Mouse (Mus musculus) mature B cell (primary cell): ENCODE results near the gene Aco2.

Experiments used
- in situ Hi-C: fragments of 300-500 bp; cut with MboI; formaldehyde crosslinking; loops from 2 replicates; pipeline ENCODE4 v1.14.3; 2019

The Aco2 gene

DNA sequence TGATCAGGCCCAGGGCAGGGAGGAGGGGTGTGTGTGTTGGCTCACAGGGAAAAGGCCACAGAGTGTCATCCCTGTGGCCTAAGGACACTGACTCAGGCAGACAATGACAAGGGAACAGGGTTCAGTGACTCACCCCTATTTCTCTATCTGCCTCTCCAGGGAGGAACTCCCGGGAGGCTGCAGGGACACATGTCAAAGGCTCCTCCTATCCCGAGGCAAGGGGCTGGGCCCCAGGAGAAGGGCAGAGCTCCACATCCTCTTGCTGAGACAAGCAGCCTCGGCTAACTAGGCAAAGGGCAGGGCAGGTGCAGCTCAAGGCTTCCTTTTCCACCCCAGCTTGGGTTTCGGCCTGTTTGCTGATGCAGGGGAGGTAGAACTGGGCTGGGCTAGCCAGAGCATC lies 26.4 kb upstream of the Aco2 start:
- in situ Hi-C loops: no loop called here

DNA sequence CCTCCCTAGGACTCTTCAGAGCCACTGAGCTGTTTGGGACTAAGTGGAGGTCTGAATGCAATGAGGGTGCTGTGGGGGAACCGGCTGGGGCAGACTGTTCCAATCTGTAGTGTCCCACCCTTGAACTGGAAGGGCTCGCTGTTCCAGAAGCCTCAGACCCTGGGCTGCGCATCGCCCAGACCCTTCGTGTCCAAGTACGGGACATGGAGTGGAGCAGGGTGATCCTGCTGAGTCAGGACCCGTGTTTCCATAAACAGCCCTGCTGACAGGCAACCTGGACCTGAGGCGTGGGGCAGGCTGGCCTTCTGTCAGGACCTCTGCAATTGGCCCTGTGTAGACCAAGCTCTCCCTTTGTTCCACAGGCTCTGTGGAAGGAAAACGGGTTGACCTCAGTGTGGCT lies 25.4 kb upstream of the Aco2 start:
- in situ Hi-C loops: no loop called here

DNA sequence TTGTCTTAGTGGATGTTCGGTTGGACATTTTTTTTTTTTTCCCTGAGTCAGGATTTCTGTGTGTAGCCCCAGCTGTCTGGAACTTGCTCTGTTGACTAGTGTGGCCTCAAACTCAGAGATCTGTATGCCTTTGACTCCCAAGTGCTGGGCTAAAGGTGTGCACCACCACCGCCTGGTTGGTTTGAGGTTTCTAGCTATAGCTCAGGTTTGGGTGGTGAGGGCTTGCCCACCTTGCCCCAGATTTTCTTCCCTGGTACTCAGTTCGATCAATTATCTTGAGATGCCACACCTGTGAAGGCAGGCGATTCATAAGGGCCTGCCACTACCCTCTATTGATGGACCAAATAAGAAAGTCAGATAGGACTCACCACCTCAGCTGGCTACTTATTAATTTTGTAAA lies 24.9 kb upstream of the Aco2 start:
- in situ Hi-C loops: no loop called here

DNA sequence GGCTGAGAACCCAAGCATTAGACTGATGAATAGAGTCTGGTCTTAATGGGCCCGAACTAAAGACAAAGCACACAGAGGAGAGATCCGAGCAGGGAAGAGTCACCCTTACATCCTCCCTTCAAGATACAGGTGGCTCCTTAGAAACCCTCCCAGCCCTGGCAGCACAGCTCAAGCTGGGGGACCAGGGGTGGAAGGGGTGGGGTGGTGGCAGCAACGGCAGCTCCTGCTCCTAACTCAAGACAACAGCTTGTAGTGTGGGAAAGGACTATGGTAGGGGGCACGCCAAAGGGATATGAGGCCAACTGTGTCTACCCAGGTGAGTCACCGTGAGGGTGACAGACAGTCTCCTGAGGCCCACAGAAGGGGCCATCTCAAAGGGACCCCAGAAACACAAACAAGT lies 24.2 kb upstream of the Aco2 start:
- in situ Hi-C loops: no loop called here

DNA sequence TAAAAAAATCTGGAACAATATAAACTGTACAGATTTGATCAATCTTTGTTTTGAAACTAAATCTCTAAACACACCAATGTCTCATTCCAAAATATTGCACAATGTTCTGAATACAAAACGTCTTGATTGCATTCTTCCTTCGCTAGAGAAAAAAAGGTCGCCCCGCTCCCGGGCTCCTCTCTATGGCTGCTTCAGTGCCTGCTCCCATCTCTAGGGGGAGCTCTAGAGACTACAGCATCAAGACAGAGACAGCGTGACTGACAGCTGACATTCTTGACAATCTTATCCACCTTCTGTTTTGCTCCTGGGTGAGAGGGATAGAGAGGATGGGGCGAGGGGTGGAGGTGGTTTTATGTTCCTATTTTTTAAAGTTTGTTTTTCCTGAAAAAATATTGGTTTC lies 23.8 kb upstream of the Aco2 start:
- in situ Hi-C loops: no loop called here

DNA sequence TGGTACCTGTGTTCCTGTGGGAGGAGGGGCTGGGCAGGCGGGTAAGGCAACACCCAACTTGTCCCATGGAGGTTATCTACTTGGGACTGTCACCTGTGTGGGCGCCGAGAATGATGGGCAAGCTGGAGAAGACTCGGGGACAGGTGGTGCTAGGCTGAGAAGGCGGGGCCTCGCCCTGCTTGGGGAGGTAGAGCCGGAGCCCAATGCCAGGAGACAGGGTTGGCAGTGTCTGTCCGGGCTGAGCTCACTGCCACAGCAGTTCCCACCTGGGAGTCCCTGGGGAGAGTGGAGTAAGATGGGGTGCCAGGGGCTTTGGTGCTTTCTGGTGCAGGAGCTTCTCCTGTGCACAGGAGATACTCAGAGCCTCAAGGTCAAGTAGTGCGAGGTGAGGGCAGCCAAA lies 23.0 kb upstream of the Aco2 start:
- in situ Hi-C loops: no loop called here

DNA sequence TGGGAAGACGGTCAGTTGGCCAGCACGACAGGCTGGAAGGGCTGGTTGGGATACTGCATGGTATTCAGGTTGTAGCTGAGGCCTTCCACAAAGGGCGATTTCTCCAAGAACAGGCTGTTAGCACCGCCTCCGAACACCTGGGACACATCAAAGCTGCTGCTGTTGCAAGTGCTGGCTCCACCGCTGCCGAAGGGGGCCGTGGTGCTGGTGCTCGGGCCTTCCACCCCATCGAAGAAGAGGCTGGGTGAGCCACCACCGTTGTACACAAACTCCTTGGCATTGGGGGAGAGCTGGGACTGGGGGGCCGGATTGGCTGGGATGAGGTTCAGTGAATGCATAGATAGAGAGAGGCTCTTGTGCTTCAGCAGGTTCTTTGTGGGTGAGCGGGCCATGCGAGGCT lies 21.4 kb upstream of the Aco2 start:
- in situ Hi-C loops: no loop called here

DNA sequence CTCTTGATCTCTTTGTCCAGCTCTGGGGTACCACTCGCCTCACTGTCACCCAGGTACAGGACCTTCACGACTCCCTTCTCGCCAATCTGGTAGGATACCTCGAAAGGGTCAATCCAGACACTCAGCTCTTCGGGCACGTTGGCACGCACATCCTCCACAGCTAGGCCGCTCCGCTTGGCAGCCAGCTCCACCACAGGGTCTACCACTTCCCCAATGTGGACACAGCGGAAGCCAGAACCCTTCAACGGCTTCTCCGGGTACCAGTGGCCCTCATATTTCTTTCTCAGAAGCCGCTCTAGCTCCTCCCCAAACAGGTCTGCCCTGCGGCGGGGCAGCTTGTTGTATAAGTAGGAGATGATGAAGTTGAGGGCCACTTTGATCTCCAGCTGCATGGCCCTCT lies 20.7 kb upstream of the Aco2 start:
- in situ Hi-C loops: no loop called here

DNA sequence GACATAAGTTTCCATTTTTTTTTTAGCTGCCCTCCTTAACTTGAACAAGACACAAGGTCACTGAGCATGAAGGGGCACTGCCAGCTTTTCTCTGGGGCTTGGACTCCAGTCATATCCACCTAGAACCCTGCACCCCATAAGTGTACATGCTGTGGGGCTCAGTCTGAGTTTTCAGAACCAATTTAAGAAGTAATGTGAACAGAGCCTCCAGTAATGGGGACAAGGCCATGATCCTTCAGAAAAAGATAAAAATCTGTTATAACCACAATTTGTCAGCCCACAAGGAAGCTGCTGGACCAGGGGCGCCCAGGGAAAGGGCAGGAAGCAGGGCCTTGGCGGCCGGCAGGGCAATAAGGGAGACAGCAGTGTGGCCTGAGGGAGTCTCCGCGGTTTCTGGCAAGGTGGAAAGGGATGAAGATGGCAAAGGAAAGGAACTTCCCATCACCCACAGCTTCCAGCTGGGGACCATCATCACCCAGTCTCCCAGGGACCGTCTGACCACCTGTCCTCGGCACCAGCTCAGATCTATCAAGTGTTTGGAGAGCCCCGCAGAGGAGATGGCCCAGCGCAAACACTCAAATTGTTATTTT lies 19.6 kb upstream of the Aco2 start:
- in situ Hi-C loops: no loop called here

DNA sequence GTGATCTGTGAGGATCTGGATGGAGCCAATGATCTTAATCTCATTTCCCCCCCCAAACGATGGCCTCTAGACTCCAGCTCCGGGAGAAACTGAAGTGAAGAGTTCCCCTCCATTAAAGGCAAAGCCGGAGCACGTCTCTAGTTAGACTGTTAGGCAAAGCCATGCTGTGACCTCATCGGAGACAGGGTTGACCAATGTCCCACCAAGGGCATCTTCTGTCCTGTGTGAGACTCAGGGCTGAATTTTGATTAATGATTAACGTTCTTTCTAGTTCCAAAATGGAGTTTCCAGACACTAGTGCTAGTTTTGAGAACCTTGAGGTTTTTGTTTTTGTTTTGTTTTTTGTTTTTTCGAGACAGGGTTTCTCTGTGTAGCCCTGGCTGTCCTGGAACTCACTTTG lies 19.0 kb upstream of the Aco2 start:
- in situ Hi-C loops: no loop called here

DNA sequence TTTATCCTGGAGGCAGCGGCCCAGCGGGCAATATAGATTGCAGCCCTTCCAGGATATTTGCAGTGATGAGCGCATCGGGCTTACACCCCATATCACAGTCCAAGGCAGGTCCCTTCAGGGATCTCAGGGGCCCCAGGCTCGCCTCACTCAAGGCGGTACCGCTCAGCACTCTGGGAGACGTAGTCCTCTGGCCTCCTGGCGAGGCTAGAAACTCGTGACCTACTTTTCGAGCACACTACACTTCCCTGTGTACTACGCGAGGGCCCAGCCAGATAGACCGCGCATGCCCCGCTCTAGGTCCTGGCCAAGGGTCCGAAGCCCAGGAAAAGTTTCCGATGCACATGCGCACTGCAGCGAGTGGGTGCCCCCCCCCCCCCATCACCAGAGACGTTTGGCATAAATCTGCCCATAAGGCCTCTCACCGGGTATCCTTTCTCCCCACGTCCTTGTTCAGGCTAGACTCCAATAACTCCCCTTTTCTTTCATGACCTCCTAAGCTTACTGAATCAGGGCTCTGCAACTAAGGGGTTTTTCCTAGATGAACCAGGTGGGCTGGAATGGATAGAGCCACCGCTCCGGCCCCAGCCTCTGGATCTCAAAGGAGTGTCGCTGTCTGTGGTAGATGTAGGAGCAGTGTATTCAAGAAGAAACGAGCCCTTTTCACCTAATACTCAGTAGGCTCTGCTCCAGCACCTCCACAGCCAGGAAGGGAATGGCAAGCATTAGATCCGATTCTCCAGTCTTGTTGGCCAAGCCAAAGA lies 15.9 kb upstream of the Aco2 start:
- in situ Hi-C loops: no loop called here

DNA sequence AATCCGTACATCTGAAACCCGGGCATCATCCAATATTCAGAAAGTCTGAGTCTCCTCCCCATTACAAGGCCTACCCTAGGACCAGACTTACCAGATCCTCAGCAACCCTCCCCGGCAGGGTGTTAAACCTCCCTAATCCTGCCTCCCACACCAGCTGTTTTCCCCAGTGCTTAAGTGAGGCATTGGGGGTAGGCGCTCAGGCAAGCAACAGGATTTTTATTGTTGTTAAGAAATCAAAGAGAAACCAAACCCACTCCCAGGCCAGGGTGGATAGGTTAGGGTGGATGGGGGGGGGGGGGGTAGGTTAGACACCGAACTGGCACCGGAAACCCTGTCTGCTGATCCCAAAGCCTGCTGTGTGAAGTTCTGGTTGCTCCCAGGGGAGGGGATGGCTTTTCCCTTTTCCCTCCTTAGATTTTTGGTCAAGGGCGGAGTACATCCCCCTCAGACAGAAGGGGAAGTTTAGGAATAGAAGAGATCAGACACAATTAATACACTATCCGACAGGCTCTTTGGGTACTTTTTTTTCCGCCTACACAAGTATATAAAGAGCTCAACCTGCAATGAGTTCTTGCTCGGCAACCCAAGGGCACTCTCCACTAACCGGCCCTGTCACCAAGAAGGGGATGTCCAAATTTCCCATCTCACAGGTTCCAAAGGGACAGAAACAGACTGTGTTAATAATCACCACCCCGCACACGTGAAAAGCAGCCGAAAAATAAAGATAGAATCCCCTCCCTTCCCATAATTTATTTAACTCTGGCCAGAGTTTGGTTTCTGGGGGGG lies 15.0 kb upstream of the Aco2 start:
- in situ Hi-C loops: no loop called here

DNA sequence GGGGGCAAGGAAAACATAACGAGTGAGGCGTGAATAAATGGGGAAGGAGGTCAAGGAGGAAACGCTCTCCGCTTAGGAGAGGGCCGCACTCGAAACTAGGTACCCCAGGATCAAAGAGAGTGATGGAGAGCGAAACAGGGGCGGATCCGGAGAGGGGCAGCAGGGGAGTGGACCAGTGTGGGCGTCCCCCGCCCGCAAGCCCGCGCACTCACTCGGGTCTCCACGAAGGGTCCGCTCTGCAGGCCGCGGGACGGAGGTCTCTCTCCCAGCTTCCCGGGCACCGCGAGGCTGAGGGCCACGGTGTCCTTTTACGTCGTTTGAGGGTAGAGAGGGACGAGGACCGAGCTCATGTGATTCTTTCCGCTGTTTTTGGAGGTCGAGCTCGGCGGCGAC lies 14.4 kb upstream of the Aco2 start:
- in situ Hi-C loops: no loop called here

DNA sequence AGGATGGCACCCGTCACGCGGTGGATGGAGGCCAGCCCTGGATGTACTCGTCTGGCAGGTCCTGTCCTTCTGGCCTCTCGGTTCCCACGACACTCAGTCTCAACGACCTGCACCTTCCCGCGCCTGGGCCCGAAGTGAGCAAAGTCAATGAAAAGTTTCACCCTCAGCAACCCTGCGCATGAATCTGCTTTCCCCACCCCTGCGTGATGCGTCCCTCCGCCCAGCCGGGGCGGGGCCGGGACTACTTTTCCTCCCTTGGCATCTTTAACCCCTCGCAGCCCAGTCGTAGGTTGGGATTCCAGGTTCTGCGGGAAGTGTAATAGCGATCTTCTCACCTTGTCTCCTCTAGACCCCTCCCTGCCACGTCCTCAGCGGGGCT lies 14.0 kb upstream of the Aco2 start:
- in situ Hi-C loops: no loop called here

DNA sequence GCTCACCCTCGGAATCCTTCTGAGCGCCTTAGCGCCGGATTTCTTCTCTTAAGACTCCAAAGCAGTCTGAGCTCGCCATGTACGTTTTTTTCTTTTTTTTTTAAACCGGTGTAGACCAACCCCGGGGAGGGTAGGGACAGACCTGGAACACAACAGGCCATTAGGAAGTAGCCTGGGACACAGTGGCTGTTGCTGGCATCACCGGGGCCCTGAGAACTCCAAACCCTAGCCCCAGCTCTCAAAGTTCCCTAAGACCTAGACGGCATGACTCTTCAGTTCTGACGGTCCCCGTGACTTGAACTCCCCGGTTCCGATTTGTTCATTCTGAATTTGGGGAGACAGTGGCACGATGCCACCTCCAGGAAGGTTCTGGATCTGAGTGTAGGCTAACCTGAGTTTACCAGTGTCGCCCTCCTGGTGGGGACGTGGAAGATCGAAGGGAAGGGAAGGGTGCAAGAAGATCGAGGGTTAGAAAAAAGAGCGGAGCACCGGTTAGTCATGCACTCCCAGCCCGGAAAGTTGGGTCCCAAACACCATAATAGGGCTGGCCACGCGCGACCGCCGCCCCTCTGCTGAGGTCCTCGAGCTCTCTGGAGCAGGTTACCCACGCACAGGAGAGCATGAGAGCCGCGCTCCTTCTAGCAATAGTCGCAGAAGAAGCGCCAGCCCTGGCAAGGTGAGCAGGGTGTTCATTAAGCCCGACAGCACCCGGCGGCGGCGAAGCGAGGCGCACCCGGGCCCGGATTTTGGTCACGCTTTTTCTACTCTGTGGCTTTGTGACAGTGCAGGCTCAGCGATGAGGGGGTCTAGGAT lies 13.4 kb upstream of the Aco2 start, which contains the start of gene Tob2:
Gene Tob2, minus strand, starts transcription at position 280 of the 813 bp plus-strand sequence.
- in situ Hi-C loops: no loop called here

DNA sequence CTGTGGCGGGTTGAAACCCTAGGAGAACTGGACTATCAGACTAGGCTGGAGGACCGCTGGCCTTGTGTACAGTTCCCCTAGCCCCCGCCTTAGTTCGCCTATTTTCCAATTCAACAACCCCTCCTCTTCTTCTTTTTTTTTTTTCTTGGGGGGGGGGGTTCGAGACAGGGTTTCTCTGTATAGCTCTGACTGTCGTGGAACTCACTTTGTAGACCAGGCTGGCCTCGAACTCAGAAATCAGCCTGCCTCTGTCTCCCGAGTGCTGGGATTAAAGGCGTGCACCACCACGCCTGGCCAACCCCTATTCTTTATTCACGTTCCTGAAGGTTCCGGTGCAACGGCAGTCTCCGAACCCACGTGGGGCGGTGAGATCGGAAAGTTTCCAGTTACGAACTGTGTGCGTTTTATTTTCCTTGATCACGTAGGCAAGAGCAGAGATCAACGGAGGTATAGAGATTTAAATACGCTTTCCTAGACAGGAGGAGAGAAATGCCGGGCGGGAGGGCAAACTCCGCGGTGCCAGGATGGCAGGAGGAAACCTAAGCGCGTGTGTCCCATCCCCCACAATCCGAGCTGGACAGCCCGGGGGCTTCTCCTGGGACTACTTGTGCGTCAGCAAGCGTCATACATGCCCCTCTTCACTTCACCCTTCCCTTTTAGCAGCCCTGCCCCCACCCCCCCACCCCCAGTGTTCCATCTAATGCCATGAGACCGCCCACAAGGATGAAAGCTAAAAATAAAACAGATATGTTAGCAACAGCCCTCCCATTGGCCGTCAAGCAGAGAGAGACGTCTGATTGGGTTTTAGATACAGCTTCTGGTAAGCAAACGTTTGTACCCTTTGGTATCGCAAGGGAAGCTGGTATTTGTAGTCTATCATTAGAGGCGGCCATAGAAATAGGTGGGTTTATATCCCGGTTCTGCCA lies 12.5 kb upstream of the Aco2 start:
- in situ Hi-C loops: no loop called here

DNA sequence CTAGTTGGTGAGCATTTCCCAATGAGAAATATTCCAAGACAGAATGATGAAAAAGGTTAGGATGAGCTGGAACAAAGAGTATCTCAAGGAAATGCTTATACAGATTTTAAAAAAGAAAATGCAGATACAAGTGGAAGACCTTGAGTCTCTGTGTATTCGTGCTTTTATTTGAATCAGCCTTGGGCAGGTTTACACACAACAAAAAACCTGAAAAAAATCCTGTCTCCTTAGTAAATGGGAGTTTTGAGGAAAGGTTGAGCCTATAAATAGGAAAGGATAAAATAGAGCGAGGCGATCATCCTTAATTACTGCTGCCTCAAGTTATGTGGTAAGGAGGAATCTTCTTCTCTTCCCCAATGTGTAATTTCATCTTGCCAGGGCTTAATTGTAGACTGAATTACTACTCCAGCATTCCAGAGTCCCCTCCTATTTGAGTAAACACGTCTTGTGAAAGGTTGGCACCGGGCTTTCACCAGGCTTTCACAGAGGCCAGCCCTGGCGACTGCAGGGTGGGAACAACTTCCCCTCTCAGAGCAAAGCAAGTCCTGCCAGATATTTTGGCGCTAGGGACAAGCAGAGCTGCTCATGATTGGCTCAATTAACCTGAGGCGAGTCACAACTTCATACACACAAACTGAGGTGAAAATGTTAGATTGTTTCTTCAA lies 11.5 kb upstream of the Aco2 start:
- in situ Hi-C loops: no loop called here

DNA sequence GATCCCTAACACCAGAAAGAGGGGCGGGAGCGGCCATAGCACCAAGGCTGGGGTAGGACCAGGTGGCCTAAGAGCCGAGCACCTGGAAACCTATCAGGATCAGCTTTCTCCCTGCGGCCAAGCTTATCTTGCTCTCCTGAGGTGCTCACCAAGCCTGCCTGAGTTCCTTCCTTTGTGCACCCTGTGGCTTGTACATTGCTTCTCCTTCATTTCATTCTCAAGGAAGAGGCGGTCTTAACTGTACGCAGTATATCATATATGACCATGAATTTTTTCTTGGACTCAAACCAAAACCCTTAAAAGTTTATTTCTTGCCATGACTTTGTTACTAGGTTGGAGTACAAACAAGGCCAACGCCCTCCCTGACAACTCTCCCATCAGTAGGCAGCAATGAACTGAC lies 7.9 kb upstream of the Aco2 start:
- in situ Hi-C loops: no loop called here

DNA sequence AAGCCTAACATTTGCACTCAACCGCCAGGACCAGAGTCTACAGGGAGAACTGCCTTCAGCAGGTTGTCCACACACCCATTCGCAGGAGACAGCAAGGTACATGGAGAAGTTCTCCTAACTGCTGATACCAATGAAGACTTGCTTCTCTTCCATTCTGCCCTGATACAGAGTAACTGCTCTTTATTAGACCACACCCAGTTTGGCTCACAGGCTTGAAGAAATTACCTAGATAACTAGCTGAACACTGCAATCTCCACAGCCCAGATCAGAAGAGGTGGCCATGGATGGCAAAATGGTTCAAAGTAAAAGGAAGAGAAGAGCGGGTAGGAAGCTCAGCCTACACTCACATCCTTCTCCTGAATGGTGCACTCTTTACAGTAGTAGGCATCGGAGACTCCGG lies 2.1 kb upstream of the Aco2 start:
- in situ Hi-C loops: no loop called here

DNA sequence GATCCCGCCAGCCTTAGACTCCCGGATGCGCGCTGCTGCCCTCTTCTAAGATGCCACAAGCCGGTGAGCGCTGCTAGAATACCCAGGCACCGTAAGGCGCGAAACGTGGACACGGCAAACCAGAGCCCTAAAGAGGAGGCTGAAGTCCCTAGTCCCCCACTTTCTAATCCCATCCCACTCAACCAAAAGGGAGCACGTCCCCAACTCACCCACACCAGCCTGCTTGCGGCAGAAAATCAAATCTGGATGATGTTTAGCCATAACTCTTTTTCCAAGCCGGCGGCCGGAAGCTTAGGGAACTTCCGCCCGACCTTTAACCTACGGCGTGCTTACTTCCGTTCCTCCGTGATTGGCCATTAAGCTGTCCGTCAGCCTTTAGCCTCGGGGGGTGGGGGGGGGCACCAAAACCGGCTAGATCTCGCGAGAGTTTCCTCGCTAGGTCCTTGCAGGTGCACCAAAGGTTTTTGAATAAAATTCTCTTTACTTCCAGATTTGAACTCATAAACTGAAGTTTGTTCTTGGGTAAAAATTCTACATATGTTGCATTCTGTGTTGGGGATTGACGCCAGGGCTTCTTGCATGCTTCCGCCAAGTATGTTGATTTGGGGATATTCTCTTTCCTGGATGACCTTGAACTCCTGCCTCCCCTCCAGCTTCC lies 376 bp upstream of the Aco2 start, which contains the start of gene Phf5a:
Gene Phf5a, minus strand, starts transcription at position 308 of the 658 bp plus-strand sequence.
- in situ Hi-C loops: no loop called here
